Mouse (Mus musculus) adrenal gland, postnatal 36 days (tissue): ENCODE results near the gene Vinac1. TPM values are rescaled to one million over a fixed set of nuclear protein-coding genes. Genes with fewer than 3 reads are reported as not detected.
"Not testable (repeated sequence)": the region's sequence is repeated elsewhere in the genome, so short reads cannot be mapped to it uniquely, and the experiment has no call there.

Experiments used
- DNase-seq, 2 experiments: peaks; one replicate each; pipeline ENCODE4 v3.0.0; 2021; ENCODE audit warnings: mixed read lengths in 1 of 2
- total RNA-seq, 2 experiments: library from RNA; stranded (reverse); gene quantifications; 2 replicates each; pipeline ENCODE4 v1.2.3; 2021

The Vinac1 gene
- total RNA-seq, 2 experiments from 2014 or later = 0.07 to 0.10 TPM

GRCm38 (mm10) chr2:129038937-129039631 lies 8.9 kb downstream of the Vinac1 start:
- DNase-seq = peak; percentile 30 to 49

- peak; percentile 10 to 26 for DNase-seq
Measured at GRCm38 (mm10) chr2:129038426-129038936, 9.5 kb downstream of the Vinac1 start.

- no peak for DNase-seq
Measured at GRCm38 (mm10) chr2:129035381-129035780, 12.6 kb downstream of the Vinac1 start.

- DNase-seq = peak; percentile 7 to 52
Measured at GRCm38 (mm10) chr2:129024820-129025219, 23.2 kb downstream of the Vinac1 start.

- DNase-seq = peak; percentile 43 to 44
Measured at GRCm38 (mm10) chr2:129020106-129020505, 27.9 kb downstream of the Vinac1 start.

- DNase-seq = not testable (repeated sequence)
Measured at GRCm38 (mm10) chr2:129008867-129009266, 39.1 kb downstream of the Vinac1 start.

- no peak for DNase-seq
Measured at GRCm38 (mm10) chr2:129006194-129006749, 41.7 kb downstream of the Vinac1 start.

- no peak for DNase-seq
Measured at GRCm38 (mm10) chr2:129004872-129005271, 43.1 kb downstream of the Vinac1 start.

GRCm38 (mm10) chr2:128984746-128985145 lies 63.2 kb downstream of the Vinac1 start:
- DNase-seq = no peak

- DNase-seq = no peak
Measured at GRCm38 (mm10) chr2:128975572-128975971, 72.4 kb downstream of the Vinac1 start.

Other genes with a start within 250 kb of the Vinac1 start
- 10 to 100 TPM; 35.2 to 52.4 TPM for gene Tmem87b, start 230.1 kb downstream of the Vinac1 start, total RNA-seq
- gene Fbln7, start 185.2 kb downstream of the Vinac1 start, total RNA-seq = 1 to 10 TPM; 4.6 to 4.9 TPM
- gene Zc3h8, start 104.1 kb downstream of the Vinac1 start, total RNA-seq = 1 to 10 TPM; 3.6 to 3.9 TPM
- 1 to 10 TPM; 3.6 to 5.7 TPM for gene Zc3h6, start 80.8 kb downstream of the Vinac1 start, total RNA-seq
- gene Gm10762, start 80.4 kb downstream of the Vinac1 start, total RNA-seq = 1 to 10 TPM; 4.3 to 6.8 TPM
- 10 to 100 TPM; 10.7 to 12.1 TPM for gene Ttl, start 17.8 kb upstream of the Vinac1 start, total RNA-seq
- gene Polr1b, start 52.8 kb upstream of the Vinac1 start, total RNA-seq = 10 to 100 TPM; 14.4 to 19.8 TPM
- 10 to 100 TPM; 17.0 to 23.4 TPM for gene Chchd5, start 81.5 kb upstream of the Vinac1 start, total RNA-seq
- 10 to 100 TPM; 16.1 to 20.3 TPM for gene Slc20a1, start 150.6 kb upstream of the Vinac1 start, total RNA-seq
- gene Ckap2l, start 249.0 kb upstream of the Vinac1 start, total RNA-seq = 1 to 10 TPM; 3.0 to 3.5 TPM